Mouse (Mus musculus) hindbrain, postnatal 0 days (tissue): Measurements from ENCODE around the gene Cbx4. TPM values are rescaled to one million over a fixed set of nuclear protein-coding genes. Genes with fewer than 3 reads are reported as not detected.

Experiments
- ATAC-seq: fragments of 200-750 bp; cut with Nextera tagmentation; 2 replicates; pipeline ENCODE4 v1.8.0; 2017; ENCODE audit warnings: mild to moderate bottlenecking, moderate TSS enrichment, moderate library complexity
- DNase-seq: peaks from one replicate; pipeline ENCODE4 v3.0.0-alpha.2; 2015; ENCODE audit warnings: low spot score
- H3K27ac ChIP-seq: fragments of 300-500 bp; sonication (generic); 2 replicates; pipeline ENCODE4 v1.5.1; 2014; ENCODE audit warnings: mild to moderate bottlenecking
- H3K27me3 ChIP-seq: fragments of 300-500 bp; sonication (generic); 2 replicates; pipeline ENCODE4 v1.6.1; 2014; ENCODE audit warnings: low read length, mixed read lengths; ENCODE audit not compliant: insufficient read depth
- H3K36me3 ChIP-seq: fragments of 300-500 bp; sonication (generic); 2 replicates; pipeline ENCODE4 v1.6.1; 2014; ENCODE audit warnings: low read length, mixed read lengths; ENCODE audit not compliant: insufficient read depth
- H3K4me1 ChIP-seq: fragments of 300-500 bp; sonication (generic); 2 replicates; pipeline ENCODE4 v1.6.1; 2014; ENCODE audit warnings: antibody characterized with exemption, low read length, mixed read lengths; ENCODE audit not compliant: insufficient read depth
- H3K4me2 ChIP-seq: fragments of 300-500 bp; sonication (generic); 2 replicates; pipeline ENCODE4 v1.6.1; 2014; ENCODE audit warnings: low read depth, mild to moderate bottlenecking, low read length, moderate library complexity, mixed read lengths
- H3K4me3 ChIP-seq: fragments of 300-500 bp; sonication (generic); 2 replicates; pipeline ENCODE4 v1.5.1; 2014; ENCODE audit warnings: low read length
- H3K9ac ChIP-seq: fragments of 300-500 bp; sonication (generic); replicated peaks from 2 replicates; pipeline ENCODE4 v1.6.1; 2014; ENCODE audit warnings: mild to moderate bottlenecking, low read length, moderate library complexity, mixed read lengths
- H3K9me3 ChIP-seq: fragments of 300-500 bp; sonication (generic); 2 replicates; pipeline ENCODE4 v1.6.1; 2016; ENCODE audit warnings: low read length, mixed read lengths
- CTCF ChIP-seq: IDR thresholded peaks from 2 replicates; pipeline ENCODE4 v1.5.1; 2016; ENCODE audit warnings: antibody characterized with exemption, control low read depth, low read depth
- WGBS: fragments of 180-500 bp; shearing (Covaris S2); extraction: QIAGEN DNeasy Blood & Tissue Kit; methylation state at CpG from one replicate; pipeline ENCODE4 v1.1.7; 2014; 5-methylcytosine and 5-hydroxymethylcytosine counted together
- polyA plus RNA-seq: library from polyadenylated mRNA; unstranded; fragments of >200 nt; fragmentation: Nextera tagmentation; extraction: Ambion mirVana; gene quantifications from 2 replicates; pipeline ENCODE4 v1.2.1, GENCODE M21; 2015
- total RNA-seq: library from RNA; depleted of rRNA; stranded (reverse); fragments of >200 nt; gene quantifications from 2 replicates; pipeline ENCODE4 v1.2.3, GENCODE M21; 2014; rRNA removed

Cbx4 gene
- total RNA-seq (33.6 and 41.3 TPM in 2 replicates), polyA plus RNA-seq (22.4 and 23.7 TPM in 2 replicates)

GRCm38 (mm10) chr11:119086144-119086971, at the start of gene Cbx4:
Gene Cbx4, minus strand, starts transcription at chr11:119086221.
- ATAC-seq = peak; percentile 89
- TF ChIP-seq CTCF = peak; percentile 52
- peak within 1 kb of the TSS; percentile 94 for H3K4me2 ChIP-seq
- H3K27ac ChIP-seq = peak within 1 kb of the TSS; percentile 97
- H3K27me3 ChIP-seq = peaks cover 21% of the 10 kb centered on the region
- H3K36me3 ChIP-seq = peaks cover 12% of the 10 kb centered on the region
- peak within 1 kb of the TSS; percentile 72 for H3K4me3 ChIP-seq
- peak within 1 kb of the TSS; percentile 86 for H3K9ac ChIP-seq
- H3K4me1 ChIP-seq = peaks cover 36% of the 10 kb centered on the region
- DNase-seq = peak; percentile 98
- WGBS = 2% methylated on average over 64 of the region's 67 CpGs
- no peaks in the 10 kb centered on the region for H3K9me3 ChIP-seq

DNA sequence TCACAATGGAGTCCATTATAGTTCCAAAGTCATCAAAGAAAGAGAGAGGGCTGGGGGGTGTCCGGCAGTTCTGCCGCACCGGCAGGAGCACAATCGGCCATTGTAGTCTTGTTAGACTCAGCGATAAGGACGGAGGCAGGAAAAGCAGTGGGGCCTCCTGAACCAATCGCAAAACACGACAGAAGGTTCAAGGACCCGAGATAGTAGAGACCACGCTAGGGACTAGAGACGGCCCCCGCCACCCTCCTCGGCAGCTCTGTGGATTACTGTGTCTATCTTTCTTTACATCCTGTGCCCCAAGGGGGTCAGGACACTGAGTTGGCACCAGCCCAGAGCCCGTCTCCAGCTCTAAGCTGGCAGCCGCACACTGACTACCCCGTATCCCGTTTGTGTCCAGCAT, 48.6 kb upstream of the Cbx4 start:
- H3K9me3 ChIP-seq = no peaks in the 10 kb centered on the region
- no peaks in the 10 kb centered on the region for H3K27me3 ChIP-seq
- no peak for TF ChIP-seq CTCF
- H3K9ac ChIP-seq = no peak overlapping the region
- peak overlapping the region; percentile 16; the same call in 1 of the 2 replicates for H3K27ac ChIP-seq
- H3K4me2 ChIP-seq = no peak overlapping the region
- H3K4me3 ChIP-seq = no peak overlapping the region
- 0 out of 2 replicates have a peak, but pooled peaks have one; percentile 18 for ATAC-seq
- H3K4me1 ChIP-seq = peaks cover 10% of the 10 kb centered on the region
- H3K36me3 ChIP-seq = no peaks in the 10 kb centered on the region
- 12% methylated on average over 17 of the region's 17 CpGs for WGBS
- peak; percentile 49 for DNase-seq

- Histone ChIP-seq H3K27me3 (no peaks in the 10 kb centered on the region), H3K9ac (no peak overlapping the region), H3K4me2 (no peak overlapping the region), H3K9me3 (no peaks in the 10 kb centered on the region), H3K4me1 (peaks cover 10% of the 10 kb centered on the region), H3K36me3 (no peaks in the 10 kb centered on the region), H3K4me3 (no peak overlapping the region), H3K27ac (peak overlapping the region; percentile 16; the same call in 1 of the 2 replicates)
- DNase-seq = peak; percentile 63
- TF ChIP-seq CTCF = no peak
- 0 out of 2 replicates have a peak, but pooled peaks have one; percentile 14 for ATAC-seq
- 63% methylated on average over 5 of the region's 5 CpGs for WGBS
Measured at GRCm38 (mm10) chr11:119133437-119134221, 47.6 kb upstream of the Cbx4 start.

DNA sequence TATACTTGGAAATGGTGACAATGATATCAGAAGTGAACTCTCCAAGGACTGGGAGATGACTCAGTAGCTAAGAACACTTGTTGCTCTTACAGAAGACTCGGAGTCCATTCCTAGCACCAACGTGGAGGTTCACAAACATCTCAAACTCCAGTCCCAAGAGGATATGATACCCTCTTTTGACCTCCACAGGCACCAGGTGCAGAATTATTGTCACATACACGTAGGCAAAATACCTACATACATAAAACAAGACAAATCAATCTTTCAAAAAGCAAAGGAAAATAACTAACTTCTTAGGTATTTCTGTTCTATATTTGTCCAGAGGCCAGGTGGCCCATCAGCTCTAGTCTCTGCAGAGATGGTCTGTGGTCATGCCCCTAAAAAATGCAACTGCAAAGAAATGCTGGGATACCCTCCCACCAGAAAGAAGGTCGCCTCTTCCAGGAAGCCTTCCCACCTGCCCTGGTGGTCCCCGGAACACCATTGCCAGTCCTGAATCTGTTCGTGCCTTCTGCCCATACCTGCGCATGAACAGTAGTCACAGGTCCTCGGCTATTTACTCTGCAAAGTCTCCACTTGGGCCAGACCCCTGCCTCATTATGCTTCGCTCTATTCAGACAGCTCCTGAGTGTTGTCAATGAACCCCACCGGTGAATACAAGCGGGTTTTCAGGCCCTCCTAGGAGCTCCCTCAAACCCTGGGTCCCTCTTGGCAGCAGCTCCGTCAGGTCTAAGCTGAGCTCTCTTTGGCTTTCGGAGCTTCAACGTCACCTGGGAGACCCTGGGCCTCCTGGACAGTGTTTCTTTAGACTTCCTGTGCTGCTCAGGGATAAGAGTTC, 46.4 kb upstream of the Cbx4 start:
- Histone ChIP-seq H3K9ac (no peak overlapping the region), H3K27me3 (no peaks in the 10 kb centered on the region), H3K4me2 (no peak overlapping the region), H3K9me3 (no peaks in the 10 kb centered on the region), H3K4me3 (no peak overlapping the region), H3K4me1 (peaks cover 13% of the 10 kb centered on the region), H3K36me3 (no peaks in the 10 kb centered on the region), H3K27ac (no peak overlapping the region)
- ATAC-seq (no peak), DNase-seq (no peak)
- 81% methylated on average over 14 of the region's 14 CpGs for WGBS
- TF ChIP-seq CTCF = no peak

DNA sequence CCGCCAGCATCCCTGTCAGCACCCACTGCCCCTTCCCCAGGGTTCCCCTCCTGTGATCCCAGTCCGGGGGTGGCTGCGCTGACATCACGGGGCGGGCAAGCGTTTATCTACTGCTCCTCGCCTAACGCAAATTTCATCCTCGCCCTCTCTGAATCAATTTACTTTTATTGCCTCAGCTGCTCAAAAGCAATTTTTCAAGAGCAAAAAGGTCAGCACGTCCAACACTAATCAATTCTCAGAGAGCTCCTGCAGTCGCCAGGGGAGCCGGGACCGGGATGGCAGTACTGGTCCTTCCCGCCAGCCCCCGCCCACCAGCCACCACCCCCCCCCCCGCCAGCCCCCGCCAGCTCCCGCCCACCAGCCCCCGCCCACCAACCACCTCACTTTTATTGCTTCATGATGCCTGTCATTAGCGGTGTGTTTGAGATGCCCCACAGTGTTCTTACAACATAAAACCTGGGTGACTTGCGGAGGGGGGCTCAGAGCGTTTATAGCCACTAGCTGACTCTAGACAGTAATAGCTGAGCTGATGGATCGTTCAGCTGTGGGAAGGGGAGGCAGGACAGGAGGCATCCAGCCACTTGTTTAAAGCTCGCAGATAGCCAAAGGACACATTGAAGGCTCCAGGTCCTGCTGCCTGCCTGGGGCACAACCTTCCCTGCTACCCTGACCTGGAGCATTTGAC, 44.2 kb upstream of the Cbx4 start:
- no peak for TF ChIP-seq CTCF
- Histone ChIP-seq H3K4me2 (peak overlapping the region; percentile 47), H3K27me3 (no peaks in the 10 kb centered on the region), H3K36me3 (no peaks in the 10 kb centered on the region), H3K9me3 (no peaks in the 10 kb centered on the region), H3K4me1 (peaks cover 27% of the 10 kb centered on the region), H3K9ac (no peak overlapping the region), H3K27ac (no peak overlapping the region), H3K4me3 (peak overlapping the region; percentile 4; the same call in 1 of the 2 replicates)
- WGBS = 14% methylated on average over 23 of the region's 24 CpGs
- ATAC-seq = no peak
- DNase-seq = peak; percentile 39
